Mouse (Mus musculus) ES-Bruce4 (cell line): ENCODE results near the gene Gtf2ird2.
A peak's percentile ranks its signal among the peaks of the same experiment; 100 is the strongest.

Experiments used
- CTCF ChIP-seq: IDR thresholded peaks from one replicate; pipeline ENCODE4 v1.8.1; 2011; ENCODE audit warnings: low read depth, low read length
- EP300 ChIP-seq: IDR thresholded peaks from 2 replicates; pipeline ENCODE4 v1.6.1; 2011; ENCODE audit warnings: low read depth, low read length; ENCODE audit not compliant: insufficient read depth
- POLR2A ChIP-seq: IDR thresholded peaks from one replicate; pipeline ENCODE4 v1.8.1; 2011; ENCODE audit warnings: low read length; ENCODE audit not compliant: insufficient read depth

- no peak for TF ChIP-seq CTCF
- TF ChIP-seq POLR2A: no peak
- TF ChIP-seq EP300: peak; percentile 36; the same call in 1 of the 2 replicates
These were observed 7.5 kb upstream of the Gtf2ird2 start, which contains the start of gene Rcc1l for GRCm38 (mm10) chr5:134176169-134176881.
